Mouse (Mus musculus) bone marrow macrophage, adult 2 months (primary cell): ENCODE results near the gene Aco1.

Source experiments
- CTCF ChIP-seq: IDR thresholded peaks from 2 replicates; pipeline ENCODE4 v1.5.1; 2012; ENCODE audit warnings: low read depth, mild to moderate bottlenecking, low read length, moderate library complexity
- POLR2A ChIP-seq: IDR thresholded peaks from 2 replicates; pipeline ENCODE4 v1.6.1; 2012; ENCODE audit warnings: mild to moderate bottlenecking, low read depth, low read length, borderline replicate concordance

- TF ChIP-seq POLR2A (no peak), CTCF (no peak)
Measured at GRCm38 (mm10) chr4:40187956-40188355, 45.1 kb downstream of the Aco1 start.
